Mouse (Mus musculus): ENCODE measurements around the gene Hoxd9. TPM values are rescaled to one million over a fixed set of nuclear protein-coding genes. Genes with fewer than 3 reads are reported as not detected.

The Hoxd9 gene
- total RNA-seq, 2 experiments from 2014 or later: 0.19 to 0.22 TPM

DNA sequence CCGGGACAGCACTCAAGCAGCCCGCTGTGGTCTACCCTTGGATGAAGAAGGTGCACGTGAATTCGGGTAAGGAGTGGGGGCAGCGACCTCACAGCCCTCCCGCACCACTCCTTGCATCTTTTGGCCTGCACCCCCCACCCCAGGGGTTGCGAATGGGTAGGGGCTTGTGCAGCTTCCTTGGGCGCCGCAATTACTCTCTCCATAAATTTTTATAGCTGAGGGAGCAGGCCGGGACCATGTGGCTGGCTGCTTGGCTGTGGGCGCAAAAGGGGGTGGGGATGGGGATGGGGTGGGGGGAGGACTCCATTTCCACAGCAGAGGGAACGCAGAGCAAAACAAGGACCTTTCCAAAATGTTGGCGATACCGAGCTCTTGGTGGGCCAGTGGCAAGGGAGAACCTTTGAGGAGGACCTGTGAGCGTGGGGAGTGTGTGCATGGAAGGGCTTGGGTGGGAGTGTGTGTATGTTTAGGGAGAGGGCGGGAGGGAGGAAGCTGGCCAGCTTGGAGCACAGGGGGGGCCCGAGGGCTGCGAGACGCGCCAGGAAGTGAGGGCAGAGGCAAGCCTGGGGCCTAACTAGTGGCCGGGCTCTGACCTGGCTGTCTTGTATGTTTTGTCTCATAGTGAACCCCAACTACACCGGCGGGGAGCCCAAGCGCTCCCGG is 30.2 kb downstream of the Hoxd9 start:
- intact Hi-C loops (cut with DNase I): no loop called here
- no peak for DNase-seq

DNA sequence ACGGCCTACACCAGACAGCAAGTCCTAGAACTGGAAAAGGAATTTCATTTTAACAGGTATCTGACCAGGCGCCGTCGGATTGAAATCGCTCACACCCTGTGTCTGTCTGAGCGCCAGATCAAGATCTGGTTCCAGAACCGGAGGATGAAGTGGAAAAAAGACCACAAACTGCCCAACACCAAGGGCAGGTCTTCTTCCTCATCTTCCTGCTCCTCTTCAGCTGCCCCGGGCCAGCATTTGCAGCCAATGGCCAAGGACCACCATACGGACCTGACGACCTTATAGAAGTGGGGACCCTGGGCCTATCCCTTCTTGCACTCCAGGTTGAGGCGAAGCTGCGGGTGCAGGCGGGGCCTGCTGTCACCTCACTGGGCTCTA is 30.8 kb downstream of the Hoxd9 start:
- intact Hi-C loops (cut with DNase I): no loop called here
- no peak for DNase-seq

DNA sequence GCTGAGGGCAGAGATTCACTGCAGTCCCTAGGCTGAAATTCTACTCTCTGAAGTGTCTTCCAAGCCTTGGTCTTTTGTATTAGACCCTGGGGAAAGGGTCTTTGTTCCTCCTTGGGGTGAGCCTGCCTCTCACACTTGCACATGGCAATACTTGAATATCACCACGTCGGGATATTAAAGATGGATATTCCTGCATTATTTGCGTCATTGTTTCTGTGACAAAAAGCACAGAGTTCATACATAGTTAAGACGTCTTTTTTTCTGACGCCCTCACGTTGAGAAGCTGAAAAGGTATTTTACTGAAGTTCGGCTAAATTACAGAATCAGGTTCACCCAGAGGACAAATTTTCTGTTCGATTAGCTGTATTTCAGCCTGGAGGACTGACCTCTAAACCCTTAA is 32.8 kb downstream of the Hoxd9 start:
- no peak for DNase-seq
- intact Hi-C loops (cut with DNase I): no loop called here

GRCm38 (mm10) chr2:74731055-74731454 is 33.5 kb downstream of the Hoxd9 start:
- no peak for DNase-seq
- intact Hi-C loops (cut with DNase I): no loop called here

DNA sequence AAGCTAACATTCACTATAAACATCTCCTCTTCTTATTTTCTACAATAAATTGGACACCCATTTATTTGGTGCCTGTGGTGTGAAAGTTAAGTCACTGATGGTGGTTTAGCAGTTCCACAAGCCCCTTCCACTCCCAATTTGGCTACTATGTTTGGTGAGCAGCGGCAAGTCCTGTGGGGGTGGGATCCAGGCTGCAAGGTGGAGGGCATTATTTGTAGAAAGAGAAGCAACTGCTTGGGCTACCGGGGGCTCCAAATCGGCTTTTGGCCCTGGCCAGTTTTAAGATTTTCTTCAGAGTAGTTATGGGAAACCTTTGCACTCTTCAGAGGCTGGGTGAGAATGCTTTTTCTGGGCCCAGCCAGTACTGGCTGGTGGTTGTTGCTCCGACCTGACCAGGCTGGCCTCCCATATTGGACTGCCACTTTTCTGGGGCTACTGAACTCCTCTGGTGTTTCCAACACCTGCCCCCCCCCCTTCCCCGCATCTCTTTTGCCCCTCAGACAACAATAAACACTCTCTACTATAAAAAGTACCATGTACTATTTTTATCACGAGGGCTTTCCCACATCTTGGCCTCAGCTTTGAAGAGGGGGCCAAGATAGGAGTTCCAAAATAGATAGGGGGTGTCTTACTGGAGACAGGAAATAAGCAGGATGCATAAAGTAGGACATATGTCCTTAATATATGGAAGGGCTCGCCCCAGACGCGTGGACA is 34.4 kb downstream of the Hoxd9 start:
- DNase-seq: no peak
- intact Hi-C loops (cut with DNase I): no loop called here

DNA sequence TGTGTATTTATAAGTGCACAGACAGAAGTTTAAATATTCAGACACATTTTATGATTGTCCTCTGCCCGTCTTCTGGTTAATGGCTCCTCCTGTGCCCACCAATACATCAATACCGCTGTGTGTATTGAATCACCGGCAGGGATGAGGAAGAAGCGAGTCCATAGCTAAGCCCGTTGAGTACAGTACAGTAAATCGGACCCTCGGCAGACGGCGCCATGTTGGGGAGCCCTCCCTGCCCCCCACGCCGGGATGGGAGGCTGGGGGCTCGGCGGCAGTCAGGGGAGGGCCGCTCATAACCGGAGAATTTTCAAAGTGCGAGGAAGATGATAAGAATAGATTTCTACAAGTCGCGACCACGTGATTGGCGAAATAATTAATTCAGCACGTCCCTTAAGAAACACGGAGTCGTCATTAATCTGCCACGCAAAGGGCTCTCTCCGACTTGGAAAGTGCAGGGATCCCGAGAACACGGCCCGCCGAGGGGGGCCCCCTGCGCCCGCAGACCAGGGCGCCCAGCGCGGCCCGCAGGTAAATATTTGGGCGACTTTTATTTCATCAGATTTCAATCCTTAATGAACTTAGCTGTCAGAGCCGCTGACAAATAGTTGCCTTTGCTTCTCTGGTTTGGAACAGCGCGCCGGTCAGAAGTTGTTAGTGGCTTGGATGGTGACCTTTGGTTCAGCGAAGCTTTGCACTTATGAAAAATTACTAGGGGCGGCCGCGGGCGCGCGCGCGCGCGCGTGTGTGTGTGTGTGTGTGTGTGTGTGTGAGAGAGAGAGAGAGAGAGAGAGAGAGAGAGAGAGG is 35.2 kb downstream of the Hoxd9 start:
- no peak for DNase-seq
- intact Hi-C loops (cut with DNase I): no loop called here

GRCm38 (mm10) chr2:74733317-74733661 is 35.8 kb downstream of the Hoxd9 start:
- intact Hi-C loops (cut with DNase I): no loop called here
- no peak for DNase-seq

GRCm38 (mm10) chr2:74733765-74734164 is 36.2 kb downstream of the Hoxd9 start:
- DNase-seq: no peak
- intact Hi-C loops (cut with DNase I): no loop called here

DNA sequence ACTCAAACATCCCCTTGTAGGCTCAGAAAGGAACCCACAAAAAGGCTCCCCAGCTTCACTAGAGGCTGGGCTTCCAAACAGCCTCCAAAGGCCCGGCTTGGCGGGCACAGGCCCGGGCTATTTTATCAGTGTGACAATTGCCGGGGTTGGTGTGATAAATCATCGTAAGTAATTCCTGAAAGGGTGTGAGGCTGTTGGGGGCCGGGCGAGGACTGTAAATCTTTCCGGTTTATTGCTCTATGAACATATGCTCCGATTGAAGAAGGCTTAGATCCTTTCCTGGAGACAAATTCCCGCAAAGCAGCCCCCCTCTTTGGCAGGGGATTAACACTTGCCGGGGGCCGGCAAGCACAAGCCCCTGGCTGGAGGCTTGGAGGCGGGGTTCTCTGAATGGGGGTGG is 36.9 kb downstream of the Hoxd9 start:
- intact Hi-C loops (cut with DNase I): no loop called here
- no peak for DNase-seq

DNA sequence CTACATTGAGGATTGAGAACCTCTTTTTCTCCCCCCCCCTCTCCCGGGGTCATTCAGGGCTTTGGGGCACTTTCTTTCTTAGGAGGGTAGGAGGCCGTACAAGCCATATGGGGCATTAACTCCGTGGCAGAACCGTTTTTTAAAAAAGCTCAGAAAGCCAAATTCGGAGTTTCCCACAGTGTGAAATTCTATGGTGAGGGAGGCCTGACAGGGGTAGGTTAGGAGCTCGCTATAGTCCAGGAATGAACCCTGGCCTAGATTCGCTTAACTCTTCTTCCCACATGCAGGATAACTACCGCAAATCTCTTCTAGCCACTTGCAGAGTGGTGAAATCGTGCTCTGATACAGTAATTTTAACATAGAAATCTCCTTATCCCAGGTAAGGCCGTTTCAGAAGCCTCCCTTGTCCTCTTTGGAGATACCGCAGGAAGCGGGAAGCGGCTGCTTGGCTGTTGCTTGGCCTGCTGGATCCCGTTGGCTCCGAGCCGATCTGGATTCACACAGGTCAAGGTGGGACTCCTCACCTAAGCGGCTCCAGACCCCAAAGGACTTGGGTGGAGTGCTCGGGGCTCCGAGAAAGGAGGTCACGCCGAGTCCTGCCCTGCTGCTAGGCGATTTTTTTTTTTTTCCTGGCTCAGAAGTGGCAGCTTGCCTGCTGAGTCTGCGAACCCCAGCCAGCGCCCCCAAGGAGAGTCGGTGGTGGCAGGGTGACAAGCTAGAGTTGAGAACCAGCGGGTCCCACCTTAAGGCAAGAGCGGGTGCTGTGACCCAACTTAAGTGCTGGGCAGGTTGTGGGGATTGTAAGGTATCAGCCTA is 37.7 kb downstream of the Hoxd9 start:
- intact Hi-C loops (cut with DNase I): no loop called here
- DNase-seq: no peak

- DNase-seq: no peak
- intact Hi-C loops (cut with DNase I): no loop called here
Observed at GRCm38 (mm10) chr2:74735851-74736687, 38.5 kb downstream of the Hoxd9 start.

DNA sequence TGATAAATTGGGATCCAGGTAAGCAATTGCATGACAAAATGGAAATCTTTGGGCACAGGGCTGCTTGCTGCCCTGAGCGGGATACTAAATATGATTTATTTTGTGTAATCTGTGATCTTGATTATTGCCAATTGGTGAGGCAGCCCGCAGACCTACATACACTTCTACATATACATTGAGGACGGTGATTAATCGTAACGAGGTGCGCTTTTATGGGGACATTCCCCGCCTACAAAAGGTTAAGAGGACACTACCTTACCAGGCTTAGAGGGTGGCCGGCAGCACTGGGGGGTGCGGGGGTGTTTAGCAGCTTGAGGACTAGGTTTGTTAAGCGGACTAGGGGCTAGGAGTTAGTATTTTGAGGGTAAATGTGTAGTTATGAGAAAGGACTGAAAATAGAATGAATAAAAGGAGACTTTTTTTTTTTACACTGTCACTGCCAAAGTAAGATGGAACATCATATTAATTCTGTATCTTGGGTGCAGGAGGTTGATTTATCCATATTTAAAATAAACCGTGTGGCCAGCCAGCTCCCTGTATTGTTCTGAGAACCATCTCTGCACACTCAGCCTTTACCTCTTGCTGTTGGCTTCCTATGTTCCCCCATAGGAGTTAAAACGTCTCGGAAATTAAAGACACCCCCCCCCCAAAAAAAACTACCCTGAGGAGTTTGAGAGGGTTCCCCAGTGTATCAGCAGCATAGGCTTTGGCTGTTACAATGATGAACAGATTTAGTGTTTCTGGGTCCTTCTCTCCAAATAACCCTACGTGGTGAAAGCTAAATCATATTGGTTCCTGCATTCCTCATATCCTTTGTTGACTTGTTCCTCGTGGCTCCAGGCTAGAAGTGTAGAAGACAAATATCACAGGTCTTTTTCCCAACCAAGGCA is 39.4 kb downstream of the Hoxd9 start:
- intact Hi-C loops (cut with DNase I): no loop called here
- DNase-seq: no peak

- DNase-seq: no peak
- intact Hi-C loops (cut with DNase I): no loop called here
Observed at GRCm38 (mm10) chr2:74737578-74738070, 40.1 kb downstream of the Hoxd9 start.

GRCm38 (mm10) chr2:74738623-74739475 is 41.3 kb downstream of the Hoxd9 start:
- DNase-seq: no peak
- intact Hi-C loops (cut with DNase I): no loop called here

GRCm38 (mm10) chr2:74739476-74739800 is 41.9 kb downstream of the Hoxd9 start:
- intact Hi-C loops (cut with DNase I): no loop called here
- DNase-seq: no peak

GRCm38 (mm10) chr2:74739869-74740268 is 42.3 kb downstream of the Hoxd9 start:
- intact Hi-C loops (cut with DNase I): no loop called here

GRCm38 (mm10) chr2:74740311-74741091 is 43.0 kb downstream of the Hoxd9 start:
- intact Hi-C loops (cut with DNase I): no loop called here
- DNase-seq: no peak

More at GRCm38 (mm10) chr2:74739869-74740268, 42.3 kb downstream of the Hoxd9 start:
- DNase-seq: no peak

All from heart, postnatal 10 days (tissue).